Mouse (Mus musculus) brain, embryonic 18.5 days (tissue): ENCODE measurements at regions not wholly inside any gene's neighbourhood (a gene's known extent, or its start where the extent isn't known, plus 50 kb on each side); places are given as distances from the start of the nearest gene placed in this dataset.
A peak's percentile ranks its signal among the peaks of the same experiment; 100 is the strongest.

ENCODE experiments used
- DNase-seq: peaks from one replicate; pipeline ENCODE4 v3.0.0-alpha.2; 2012; ENCODE audit warnings: low read depth, low spot score

GRCm38 (mm10) chr2:46491081-46491480 is 1373.9 kb upstream of the Zeb2 start:
- no peak for DNase-seq

- DNase-seq: no peak
Observed at GRCm38 (mm10) chr2:46468936-46469629, 1351.9 kb upstream of the Zeb2 start.

GRCm38 (mm10) chr2:46465389-46465788 is 1348.2 kb upstream of the Zeb2 start:
- DNase-seq: peak; percentile 22

GRCm38 (mm10) chr2:46464913-46465312 is 1347.7 kb upstream of the Zeb2 start:
- no peak for DNase-seq

GRCm38 (mm10) chr2:46462670-46463069 is 1345.5 kb upstream of the Zeb2 start:
- DNase-seq: no peak

- DNase-seq: no peak
Observed at GRCm38 (mm10) chr2:46450698-46451097, 1333.5 kb upstream of the Zeb2 start.

- DNase-seq: no peak
Observed at GRCm38 (mm10) chr2:46445306-46445705, 1328.1 kb upstream of the Zeb2 start.

- peak; percentile 54 for DNase-seq
Observed at GRCm38 (mm10) chr2:46443686-46444180, 1326.5 kb upstream of the Zeb2 start.

GRCm38 (mm10) chr2:46443061-46443685 is 1326.0 kb upstream of the Zeb2 start:
- no peak for DNase-seq

- no peak for DNase-seq
Observed at GRCm38 (mm10) chr2:46442576-46442975, 1325.4 kb upstream of the Zeb2 start.

GRCm38 (mm10) chr2:46441927-46442326 is 1324.7 kb upstream of the Zeb2 start:
- no peak for DNase-seq

GRCm38 (mm10) chr2:46441348-46441747 is 1324.2 kb upstream of the Zeb2 start:
- no peak for DNase-seq

GRCm38 (mm10) chr2:46440038-46440437 is 1322.8 kb upstream of the Zeb2 start:
- no peak for DNase-seq

- no peak for DNase-seq
Observed at GRCm38 (mm10) chr2:46418281-46418680, 1301.1 kb upstream of the Zeb2 start.

- no peak for DNase-seq
Observed at GRCm38 (mm10) chr2:46402373-46403114, 1285.3 kb upstream of the Zeb2 start.

GRCm38 (mm10) chr2:46394161-46394560 is 1277.0 kb upstream of the Zeb2 start:
- no peak for DNase-seq

GRCm38 (mm10) chr2:46372847-46373461 is 1255.8 kb upstream of the Zeb2 start:
- DNase-seq: no peak

- DNase-seq: no peak
Observed at GRCm38 (mm10) chr2:46371755-46372154, 1254.6 kb upstream of the Zeb2 start.

GRCm38 (mm10) chr2:46370949-46371348 is 1253.8 kb upstream of the Zeb2 start:
- DNase-seq: no peak

GRCm38 (mm10) chr2:46368882-46369281 is 1251.7 kb upstream of the Zeb2 start:
- DNase-seq: no peak

- DNase-seq: no peak
Observed at GRCm38 (mm10) chr2:46366135-46366485, 1248.9 kb upstream of the Zeb2 start.
